Mouse (Mus musculus): ENCODE measurements around the gene Hnrnpm.
"Not testable (repeated sequence)": the region's sequence is repeated elsewhere in the genome, so short reads cannot be mapped to it uniquely, and the experiment has no call there.

The Hnrnpm gene

DNA sequence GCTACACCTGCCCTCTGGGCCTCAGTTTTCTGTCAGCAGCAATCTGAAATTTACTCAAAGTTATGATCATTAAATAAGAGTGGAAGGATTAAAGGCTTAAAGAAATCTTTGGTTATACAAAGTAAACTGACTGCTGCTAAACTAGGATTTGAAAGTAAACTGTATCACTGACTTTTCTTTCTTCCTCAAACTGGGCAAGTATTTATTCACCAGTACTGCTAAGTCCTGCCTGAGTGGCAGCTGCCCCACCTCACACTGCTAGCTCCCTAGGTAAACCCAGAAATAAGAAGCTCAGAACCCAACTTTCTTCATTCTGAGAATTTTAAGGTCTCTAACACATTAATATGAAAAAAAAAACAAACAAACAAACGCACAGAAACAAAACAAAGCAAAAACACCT, 12.8 kb downstream of the Hnrnpm start:
- no peak for DNase-seq (ENCODE audit: inconsistent age in 2 of 2, low spot score in 1 of 2)

DNA sequence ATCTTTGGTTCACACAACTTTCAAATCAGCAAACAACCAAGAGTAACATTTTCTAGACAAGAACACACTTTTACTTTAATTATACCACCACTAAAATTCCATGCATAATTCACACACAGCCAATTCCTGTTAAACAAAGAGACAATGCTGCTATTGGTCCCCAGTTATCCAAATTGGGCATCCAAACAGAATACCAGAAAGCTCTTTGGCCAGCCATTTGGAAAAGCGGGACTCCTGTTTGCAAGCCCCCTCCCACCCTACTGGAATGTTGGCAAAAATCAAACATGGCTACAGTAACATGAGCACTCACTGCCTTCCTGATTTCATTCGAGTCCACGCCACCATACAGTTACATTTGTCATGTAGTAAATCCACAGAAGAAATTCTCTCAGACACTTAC, 17.0 kb downstream of the Hnrnpm start:
- DNase-seq (ENCODE audit: inconsistent age in 2 of 2, low spot score in 1 of 2): no peak

DNA sequence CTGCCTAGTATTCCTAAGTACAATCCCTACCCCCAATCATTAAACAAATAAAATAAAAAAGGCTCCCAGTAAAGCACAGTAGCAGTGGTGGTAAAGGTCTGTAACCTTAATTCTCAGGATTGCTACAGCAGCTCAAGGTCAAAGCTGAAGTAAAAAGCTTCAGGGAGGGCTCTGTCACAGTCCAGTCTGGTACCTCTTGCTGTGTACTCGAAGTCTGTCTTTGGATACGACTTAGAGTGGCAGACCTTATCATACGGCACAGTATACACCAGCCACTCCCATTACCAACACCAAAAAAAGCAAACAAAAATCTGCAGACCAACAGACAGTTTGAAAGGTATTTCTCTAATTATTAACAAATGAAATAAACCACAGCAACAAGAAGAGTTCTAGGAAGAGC, 19.8 kb downstream of the Hnrnpm start:
- DNase-seq (ENCODE audit: inconsistent age in 2 of 2, low spot score in 1 of 2): peak in 1 of 2 experiments; percentile 73

- no peak for DNase-seq (ENCODE audit: inconsistent age in 2 of 2, low spot score in 1 of 2)
These were observed 36.7 kb downstream of the Hnrnpm start for GRCm38 (mm10) chr17:33649781-33650475.

- DNase-seq (ENCODE audit: inconsistent age in 2 of 2, low spot score in 1 of 2): no peak
These were observed 41.6 kb downstream of the Hnrnpm start for GRCm38 (mm10) chr17:33645073-33645472.

DNA sequence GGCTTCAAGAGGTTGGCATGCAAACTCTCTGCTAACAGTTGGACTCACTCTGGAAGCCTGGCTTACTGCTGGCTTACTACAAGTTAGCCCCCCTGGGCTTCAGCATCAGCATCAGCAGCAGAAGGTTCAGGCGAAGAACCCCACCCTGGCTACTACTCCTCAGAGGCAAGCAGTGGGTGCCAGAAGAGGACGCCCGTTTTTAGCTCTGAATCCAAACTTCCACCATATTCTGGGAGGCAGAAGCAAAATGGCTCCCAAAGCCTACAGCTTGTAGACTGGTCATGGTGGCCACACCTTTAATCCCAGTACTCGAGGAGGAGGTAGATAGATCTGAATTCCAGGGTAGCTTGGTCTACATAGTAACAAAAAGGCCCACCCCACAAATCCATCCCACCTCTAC, 42.6 kb downstream of the Hnrnpm start:
- no peak for DNase-seq (ENCODE audit: inconsistent age in 2 of 2, low spot score in 1 of 2)

- DNase-seq (ENCODE audit: inconsistent age in 2 of 2, low spot score in 1 of 2): peak in 1 of 2 experiments; percentile 1
These were observed 46.9 kb downstream of the Hnrnpm start for GRCm38 (mm10) chr17:33639743-33640142.

- peak in 1 of 2 experiments; percentile 3 for DNase-seq (ENCODE audit: inconsistent age in 2 of 2, low spot score in 1 of 2)
These were observed 49.0 kb downstream of the Hnrnpm start, which contains the start of gene Pram1 for GRCm38 (mm10) chr17:33637516-33638276. Pram1 (plus strand) TSS chr17:33638056.

DNA sequence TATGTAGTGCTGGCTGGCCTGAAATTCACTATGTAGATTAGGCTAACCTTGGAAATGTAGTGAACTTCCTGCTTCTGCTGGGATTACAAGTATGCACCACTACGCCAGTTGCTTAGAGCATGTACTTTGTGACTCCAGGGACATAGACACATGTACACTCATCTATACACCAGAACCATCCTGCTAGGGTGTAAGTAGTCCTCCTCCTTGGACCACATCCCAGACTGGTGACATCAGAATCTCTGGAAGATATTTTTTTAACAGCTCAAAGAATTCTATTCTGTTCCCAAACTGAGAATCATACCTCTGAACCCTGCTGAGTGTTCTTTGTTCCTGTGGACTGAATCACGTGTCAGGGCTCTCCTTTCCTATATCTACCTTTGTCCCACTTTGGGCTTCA, 49.6 kb downstream of the Hnrnpm start:
- DNase-seq (ENCODE audit: inconsistent age in 2 of 2, low spot score in 1 of 2): peak; percentile 34 to 57

GRCm38 (mm10) chr17:33631796-33632195, 54.9 kb downstream of the Hnrnpm start:
- DNase-seq (ENCODE audit: inconsistent age in 2 of 2, low spot score in 1 of 2): no peak

- peak in 1 of 2 experiments; percentile 24 for DNase-seq (ENCODE audit: inconsistent age in 2 of 2, low spot score in 1 of 2)
These were observed 55.4 kb downstream of the Hnrnpm start for GRCm38 (mm10) chr17:33631236-33631635.

GRCm38 (mm10) chr17:33630171-33630895, 56.3 kb downstream of the Hnrnpm start:
- DNase-seq (ENCODE audit: inconsistent age in 2 of 2, low spot score in 1 of 2): peak in 1 of 2 experiments; percentile 31

DNA sequence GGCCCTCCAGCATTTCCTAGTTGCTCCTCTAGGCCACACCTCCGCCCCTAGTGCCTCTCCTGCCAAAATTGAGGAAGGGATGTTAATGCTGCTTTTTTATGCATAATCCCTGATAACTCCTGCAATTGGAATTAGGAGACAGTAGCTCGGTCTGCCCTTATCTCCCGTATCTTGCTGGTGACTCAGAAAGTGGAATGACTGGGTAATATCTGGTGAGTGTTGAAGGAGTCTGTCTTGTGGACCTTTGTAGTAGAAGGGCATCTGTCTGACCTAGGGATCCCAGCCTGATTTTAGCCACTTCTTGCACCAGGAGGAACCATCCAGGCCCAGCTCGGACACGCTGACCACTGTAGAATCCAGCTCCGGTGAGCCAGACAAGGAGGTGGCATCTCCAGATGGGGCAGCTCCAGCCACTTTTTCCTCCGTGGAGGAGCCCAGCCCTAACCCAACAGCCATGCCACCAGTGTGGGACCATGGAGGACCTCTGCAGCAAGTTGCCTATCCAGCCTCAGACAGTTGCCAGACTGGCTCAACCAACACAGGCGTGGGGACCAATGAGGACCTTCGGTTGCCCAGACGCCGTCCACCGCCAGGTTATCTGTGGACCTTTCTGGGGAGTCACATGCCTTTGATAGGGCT, 57.1 kb downstream of the Hnrnpm start:
- no peak for DNase-seq (ENCODE audit: inconsistent age in 2 of 2, low spot score in 1 of 2)

DNA sequence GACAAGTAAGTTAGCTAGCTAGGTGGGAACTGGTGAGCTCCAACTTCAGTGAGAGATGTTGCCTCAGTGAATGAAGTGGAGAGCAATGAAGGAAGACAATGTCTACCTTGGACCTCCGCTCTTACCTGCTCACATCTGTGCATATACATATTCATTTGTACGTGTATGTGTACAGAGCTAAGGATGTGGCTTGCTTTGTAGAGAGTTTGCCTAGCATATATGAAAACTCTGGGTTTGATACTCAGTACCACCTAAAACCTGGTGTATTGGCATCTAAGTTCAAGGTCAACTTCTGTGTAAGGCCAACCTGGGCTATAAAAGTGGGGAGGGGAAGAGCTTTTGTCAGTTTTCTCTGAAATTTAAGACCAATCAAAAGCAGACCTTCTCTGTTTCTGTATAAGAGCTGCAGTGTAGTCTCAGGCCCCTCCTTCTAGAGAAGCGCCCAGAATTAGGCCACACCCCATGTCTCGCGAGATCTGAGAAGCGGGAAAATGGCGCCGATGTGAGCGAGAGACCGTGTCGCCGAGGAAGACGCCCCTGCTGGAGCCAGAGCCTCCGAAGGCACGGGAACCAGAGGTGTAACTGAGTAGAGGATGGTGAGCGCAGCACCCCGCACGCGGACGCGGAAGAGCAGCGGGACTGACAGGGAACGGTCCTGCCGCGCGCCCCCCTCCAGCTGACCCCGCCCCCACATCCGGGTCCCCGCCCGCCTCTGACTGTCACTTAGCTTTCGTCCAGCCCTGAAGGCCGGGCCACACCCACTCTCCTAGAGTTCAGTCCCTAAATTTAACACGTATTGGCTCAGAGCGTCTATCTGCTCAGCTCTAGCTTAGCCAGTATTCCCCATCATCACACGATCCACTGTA, 57.8 kb downstream of the Hnrnpm start, which contains the start of gene Zfp414:
TSS of gene Zfp414 (plus strand) at position 470 of the 866 bp plus-strand sequence.
- DNase-seq (ENCODE audit: inconsistent age in 2 of 2, low spot score in 1 of 2): peak; percentile 93 to 98

DNA sequence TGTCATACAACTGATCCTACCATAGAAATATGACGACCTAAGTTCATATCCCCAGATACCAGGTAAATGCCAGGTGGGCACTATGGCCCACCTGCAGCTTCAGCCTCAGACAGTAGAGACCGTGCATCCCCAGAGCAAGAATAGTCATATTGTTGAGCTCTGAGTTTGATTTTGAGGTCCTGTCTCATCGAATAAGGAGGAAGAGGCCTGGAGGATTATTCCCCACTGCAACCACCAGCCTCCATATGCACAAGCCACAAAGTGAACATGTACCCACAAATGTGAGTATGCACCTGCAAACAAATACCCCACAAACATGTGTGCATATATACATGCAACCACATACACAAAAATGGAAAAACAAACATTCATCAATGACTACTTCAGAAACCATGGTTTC, 59.4 kb downstream of the Hnrnpm start:
- DNase-seq (ENCODE audit: inconsistent age in 2 of 2, low spot score in 1 of 2): no peak

DNA sequence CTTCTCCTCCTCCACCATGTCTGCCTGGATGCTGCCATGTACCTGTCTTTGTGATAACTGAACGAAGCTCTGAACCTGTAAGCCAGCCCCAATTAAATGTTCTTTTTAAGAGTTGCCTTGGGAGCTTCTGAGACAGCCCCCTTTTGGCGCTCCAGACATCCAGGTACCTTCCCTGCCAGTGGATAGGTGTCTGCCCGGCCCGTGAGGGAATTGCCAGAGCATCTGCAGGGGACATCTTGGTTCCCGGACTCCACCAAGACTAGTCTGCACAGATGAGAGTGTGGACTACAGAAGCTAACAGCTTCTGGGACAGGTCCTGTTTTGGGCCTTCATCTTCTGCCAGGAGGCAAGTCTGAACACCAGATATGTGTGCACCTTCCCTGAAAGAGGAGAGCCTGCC, 72.9 kb downstream of the Hnrnpm start:
- DNase-seq (ENCODE audit: inconsistent age in 2 of 2, low spot score in 1 of 2): not testable (repeated sequence)

GRCm38 (mm10) chr17:33610548-33610947, 76.1 kb downstream of the Hnrnpm start:
- no peak for DNase-seq (ENCODE audit: inconsistent age in 2 of 2, low spot score in 1 of 2)

- DNase-seq (ENCODE audit: inconsistent age in 2 of 2, low spot score in 1 of 2): no peak
These were observed 79.4 kb downstream of the Hnrnpm start for GRCm38 (mm10) chr17:33607273-33607672.

DNA sequence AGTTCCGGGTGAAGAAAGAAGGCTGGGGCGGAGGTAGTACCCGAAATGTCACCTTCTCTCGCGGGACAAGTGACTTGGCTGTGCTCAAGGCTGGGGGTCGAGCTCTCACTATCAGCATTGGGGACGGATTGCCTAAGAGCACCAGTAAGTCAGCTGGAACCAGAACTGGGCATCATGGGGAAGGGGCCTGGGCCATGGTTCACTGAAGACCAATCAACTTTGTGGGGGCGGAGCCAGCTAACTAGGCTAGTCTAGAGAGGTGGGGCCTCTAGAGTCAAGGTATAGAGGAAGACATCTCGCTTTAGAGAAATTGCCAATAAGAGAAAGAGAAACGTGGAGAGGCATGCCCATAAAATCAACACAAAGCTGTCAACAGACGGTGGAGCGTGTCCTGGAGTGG, 84.7 kb downstream of the Hnrnpm start:
- no peak for DNase-seq (ENCODE audit: inconsistent age in 2 of 2, low spot score in 1 of 2)

- no peak for DNase-seq (ENCODE audit: inconsistent age in 2 of 2, low spot score in 1 of 2)
These were observed 85.8 kb downstream of the Hnrnpm start for GRCm38 (mm10) chr17:33600831-33601230.

Measured in adrenal gland, adult (tissue).